Mouse (Mus musculus): ENCODE measurements around the gene Hic1.

Hic1 gene

DNA sequence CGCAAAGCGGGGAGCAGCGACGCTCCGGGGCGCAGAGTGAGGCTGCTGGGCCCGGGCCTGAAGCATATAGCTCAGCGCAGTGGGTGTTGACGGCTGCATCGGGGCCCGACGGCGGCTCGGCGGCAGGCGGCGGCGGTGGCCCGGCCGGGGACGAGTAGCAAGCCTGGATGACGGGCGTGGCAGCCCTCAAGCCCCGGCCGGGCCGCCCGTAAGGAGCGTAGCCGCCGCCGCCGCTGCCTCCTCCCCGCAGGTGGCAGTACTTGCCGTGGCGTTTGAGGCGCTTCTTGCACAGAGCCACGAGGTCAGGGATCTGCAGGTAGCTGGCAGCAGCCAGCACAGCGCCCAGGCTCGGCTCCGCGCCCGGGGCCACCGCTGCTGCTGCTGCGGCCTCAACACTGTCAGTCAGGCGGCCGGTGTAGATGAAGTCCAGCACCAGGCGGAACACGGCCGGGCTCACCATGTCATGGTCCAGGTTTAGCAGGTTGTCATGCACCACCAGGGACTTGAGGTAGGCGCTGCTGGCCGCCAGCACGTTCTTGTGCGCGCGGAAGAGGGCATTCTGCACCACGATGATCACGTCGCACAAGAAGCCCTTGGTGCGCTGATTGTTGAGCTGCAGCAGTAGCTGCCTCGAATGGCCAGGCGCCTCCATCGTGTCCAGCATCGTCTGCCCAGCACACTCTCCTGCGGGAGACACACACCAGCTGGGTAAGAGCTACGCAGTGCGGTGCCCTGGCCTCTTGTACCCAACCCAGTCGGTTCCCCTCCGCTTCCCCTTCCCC, 2.3 kb downstream of the Hic1 start:
- DNase-seq = peak; percentile 51 to 60

DNA sequence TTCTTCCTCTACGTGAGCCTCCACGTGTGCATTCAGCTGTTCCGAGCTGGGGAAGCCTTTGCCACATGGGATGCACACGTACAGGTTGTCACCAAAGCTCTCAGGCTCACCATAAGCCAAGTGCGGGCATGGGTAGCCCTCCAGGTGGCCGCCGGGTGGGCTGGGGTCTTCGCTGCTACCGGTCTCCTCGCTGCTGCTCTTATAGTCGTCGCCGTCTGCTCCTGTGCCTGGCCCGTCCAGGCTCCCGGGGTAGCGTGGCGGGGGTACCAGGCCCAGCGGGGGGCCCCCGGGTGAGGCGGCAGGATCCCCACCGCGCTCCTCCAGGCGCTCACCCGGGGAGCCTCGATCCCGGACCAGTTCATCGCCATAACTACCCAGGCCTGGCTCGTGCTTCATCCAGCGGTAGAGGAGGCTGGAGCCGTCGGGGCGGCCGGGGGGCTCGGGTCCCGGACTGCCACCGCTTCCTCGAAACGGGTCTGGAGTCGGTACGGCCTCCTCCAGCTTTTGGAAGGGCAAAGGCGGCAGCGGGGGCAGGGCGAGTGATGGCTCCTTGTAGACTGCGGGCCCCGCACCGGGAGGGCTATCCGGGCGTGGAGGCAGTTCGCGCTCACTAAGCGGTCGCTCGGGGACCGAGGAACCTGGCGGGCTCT, 3.0 kb downstream of the Hic1 start:
- peak in 1 of 2 experiments; percentile 37 for DNase-seq

- DNase-seq = peak; percentile 79 to 83
Measured at GRCm38 (mm10) chr11:75165441-75166192, 3.7 kb downstream of the Hic1 start.

GRCm38 (mm10) chr11:75164750-75165149, 4.6 kb downstream of the Hic1 start:
- DNase-seq = no peak

DNA sequence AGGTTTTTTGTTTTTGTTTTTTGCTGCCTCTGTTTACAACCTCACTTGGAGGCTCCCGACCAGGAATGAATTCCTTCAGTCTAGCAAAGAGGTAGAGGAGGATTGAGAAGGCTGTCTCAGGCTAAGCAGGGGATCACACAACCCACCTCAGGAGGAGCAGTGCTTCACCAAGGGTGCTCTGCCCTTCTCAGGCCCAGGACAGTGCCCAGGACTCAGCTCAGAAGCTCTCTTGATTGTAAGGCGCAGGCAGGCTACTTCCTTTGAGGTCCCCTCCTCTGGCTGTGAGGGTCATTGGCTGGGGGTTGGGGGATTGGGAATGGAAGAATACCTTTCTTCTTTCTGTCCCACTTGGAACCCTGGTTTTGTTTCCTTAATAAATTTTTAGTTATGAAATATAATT, 5.3 kb downstream of the Hic1 start:
- DNase-seq = no peak

GRCm38 (mm10) chr11:75163379-75163778, 5.9 kb downstream of the Hic1 start:
- DNase-seq = no peak

DNA sequence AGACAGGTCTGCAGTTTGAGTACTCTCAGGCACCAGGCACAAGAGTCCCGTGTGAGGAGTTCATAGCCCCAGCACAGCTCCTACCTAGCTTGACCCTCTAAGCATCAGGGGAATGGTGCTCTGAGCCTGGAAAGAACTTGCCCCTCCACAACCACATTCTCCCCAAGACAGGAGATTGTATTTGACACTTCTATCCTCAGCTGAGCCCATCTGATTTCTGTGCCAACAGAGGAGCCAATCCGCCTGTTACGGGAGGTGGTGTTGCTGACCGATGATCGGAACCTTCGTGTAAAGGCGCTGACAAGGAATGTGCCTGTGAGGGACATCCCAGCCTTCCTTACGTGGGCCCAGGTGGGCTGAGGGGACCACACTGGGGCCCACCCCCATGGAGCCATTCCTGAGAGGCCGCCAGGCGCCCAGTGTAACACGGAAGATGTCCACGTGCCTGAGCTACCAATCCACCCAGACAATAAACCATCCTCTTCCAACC, 6.7 kb downstream of the Hic1 start:
- DNase-seq = no peak

GRCm38 (mm10) chr11:75161417-75162008, 7.8 kb downstream of the Hic1 start:
- no peak for DNase-seq

GRCm38 (mm10) chr11:75160954-75161353, 8.4 kb downstream of the Hic1 start:
- no peak for DNase-seq

GRCm38 (mm10) chr11:75159564-75159963, 9.8 kb downstream of the Hic1 start:
- peak in 1 of 2 experiments; percentile 42 for DNase-seq

DNA sequence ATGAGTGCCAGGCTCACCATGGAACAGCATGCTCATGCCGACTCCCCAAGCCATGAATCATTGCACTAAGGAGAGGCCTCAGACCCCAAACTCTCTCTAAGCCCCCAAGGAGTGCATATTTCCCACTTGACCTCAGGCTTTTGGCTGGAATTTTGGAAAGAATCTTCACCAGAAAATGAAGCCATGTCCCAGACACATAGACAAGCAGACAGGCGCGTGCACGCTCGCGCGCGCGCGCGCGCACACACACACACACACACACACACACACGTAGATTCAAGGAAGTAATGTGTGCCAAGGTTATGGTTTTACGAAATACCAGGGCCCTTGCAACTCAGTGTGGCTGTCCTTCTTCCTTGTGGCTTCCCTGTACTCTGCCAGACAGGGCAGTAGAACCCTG, 10.9 kb downstream of the Hic1 start:
- DNase-seq = no peak

DNA sequence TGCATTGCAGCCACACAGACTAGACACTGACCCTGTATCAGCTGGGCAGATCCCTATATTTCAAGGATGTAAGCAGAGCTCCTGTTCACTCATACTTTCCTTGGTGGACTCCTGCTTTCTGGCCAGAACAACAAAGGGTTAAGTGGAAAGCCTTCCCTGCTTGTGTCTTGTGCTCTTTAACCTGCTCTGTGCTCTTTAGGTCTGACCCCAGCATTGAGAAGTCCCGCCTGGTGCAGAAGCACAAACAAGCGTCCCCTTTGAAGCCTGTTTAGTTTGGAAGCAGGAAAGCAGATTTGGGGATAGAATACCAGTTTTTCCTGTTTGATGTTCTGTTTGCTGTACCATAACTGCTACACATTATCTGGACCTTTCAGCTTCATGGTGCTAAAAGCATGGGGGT, 11.4 kb downstream of the Hic1 start:
- no peak for DNase-seq

DNA sequence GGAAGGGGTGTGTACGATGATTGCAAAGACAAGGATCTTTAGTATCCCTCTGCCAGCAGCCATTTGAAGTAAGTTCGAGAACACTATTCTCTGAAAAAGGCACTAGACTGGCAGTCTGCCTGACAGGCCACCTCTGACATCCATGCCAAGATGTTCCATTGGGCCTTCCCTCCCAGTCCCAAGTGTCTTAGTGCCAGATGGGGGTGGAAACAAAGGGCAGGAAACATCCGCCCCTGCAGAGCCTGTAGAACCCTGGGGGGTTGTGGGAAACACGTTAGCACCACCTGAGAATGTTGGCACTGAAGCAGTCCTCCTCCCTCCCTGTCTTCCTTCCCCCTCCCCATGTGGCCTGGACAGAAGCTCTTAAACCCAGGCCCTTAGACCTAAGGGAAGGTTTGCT, 12.3 kb downstream of the Hic1 start:
- no peak for DNase-seq

- no peak for DNase-seq
Measured at GRCm38 (mm10) chr11:75156416-75156815, 12.9 kb downstream of the Hic1 start.

- no peak for DNase-seq
Measured at GRCm38 (mm10) chr11:75155985-75156384, 13.3 kb downstream of the Hic1 start.

GRCm38 (mm10) chr11:75154053-75154585, 15.2 kb downstream of the Hic1 start:
- no peak for DNase-seq

DNA sequence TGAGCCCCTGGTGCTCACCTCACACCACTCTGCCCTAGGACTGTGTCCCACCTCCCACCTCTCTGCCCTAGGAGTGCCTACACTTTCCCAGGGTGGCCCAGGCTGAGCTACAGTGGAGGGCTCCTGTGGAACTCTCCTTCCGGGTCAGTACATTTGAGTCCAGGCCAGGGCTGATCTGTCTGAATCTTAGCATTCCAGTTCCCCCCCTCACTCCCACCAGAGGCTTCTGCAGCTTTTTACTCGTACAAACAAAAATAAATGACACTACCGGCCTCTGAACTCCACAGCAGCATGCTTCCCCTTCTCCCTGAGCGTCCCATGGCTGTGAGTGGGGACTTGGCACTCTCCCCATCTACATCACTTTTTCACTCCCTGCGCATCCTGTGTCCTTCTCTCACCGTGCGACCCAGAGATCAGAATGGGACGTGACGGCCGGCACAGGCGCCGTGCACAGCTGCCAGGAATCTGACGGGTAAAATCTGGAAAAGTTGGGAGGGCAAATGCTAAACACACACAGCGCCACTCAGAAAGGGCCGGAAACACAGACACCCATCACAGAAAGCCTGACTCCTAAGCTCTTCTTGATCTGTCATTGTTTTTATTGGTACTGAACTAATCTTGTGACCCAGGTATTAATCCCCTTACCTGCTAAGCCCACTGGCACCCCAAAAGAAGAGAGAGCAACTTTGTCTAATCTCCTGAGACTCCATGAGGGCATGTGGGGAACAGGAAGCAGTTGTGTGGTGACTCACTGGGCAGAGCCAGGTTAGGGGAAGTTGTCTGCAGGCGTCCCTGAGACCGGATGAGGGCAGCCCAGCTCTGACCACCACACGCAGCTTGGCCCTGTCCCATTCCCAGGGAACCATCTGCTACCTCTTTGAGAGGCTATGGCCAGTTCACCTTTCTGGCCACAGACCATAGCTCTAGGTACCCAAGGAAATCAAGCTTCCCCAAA, 16.4 kb downstream of the Hic1 start:
- no peak for DNase-seq

- no peak for DNase-seq
Measured at GRCm38 (mm10) chr11:75150346-75150745, 19.0 kb downstream of the Hic1 start.

DNA sequence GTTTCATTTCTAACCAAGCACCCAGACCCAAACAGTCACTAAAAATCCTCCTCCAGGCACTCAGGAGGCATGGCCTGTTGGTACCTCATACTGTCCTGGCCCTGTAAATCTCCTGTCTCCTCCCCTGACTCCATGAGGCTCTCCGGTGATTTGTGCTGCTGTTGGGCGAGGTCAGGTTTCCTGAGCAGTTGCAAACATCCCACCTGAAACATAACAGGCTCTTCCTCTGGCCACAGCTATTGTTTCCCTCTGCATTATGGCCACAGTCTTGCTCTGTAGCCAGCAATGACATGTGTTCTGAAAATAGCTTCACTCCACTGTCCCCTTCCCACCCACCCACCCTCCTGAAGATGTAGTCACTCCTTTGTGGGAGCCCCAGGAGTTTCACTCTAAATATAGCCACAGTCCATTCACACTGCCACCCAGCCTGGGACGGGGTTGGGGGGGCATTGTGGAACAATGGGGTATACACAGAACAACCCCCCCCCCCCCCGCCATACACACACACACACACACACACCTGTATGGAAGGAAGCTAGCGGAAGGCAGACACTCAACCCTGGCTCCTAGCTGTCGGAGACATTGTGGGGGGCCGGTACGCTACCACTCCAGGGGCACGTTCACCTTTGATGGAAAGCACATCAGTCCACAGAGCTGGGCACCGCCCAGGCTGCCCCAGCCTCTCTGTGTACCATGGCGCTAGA, 20.8 kb downstream of the Hic1 start:
- no peak for DNase-seq

DNA sequence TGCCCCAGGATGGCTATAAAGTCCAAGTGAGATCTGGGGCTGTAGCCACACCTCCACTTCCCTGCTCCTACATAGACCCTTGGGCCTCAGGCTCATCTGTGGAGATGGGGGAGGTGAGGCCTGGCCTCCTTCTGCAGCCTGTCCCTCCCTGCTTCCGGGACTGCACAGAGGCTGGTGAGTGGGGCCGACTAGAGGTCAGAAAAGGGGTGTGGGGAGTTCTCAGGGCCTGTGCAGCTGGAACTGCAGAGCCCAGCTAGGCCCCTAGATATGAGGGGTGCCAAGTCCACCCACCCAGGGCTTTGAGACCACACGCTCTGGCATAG, 21.5 kb downstream of the Hic1 start:
- no peak for DNase-seq

All from thymus, postnatal 36 days (tissue).